Mouse (Mus musculus) spleen, adult 2 months (tissue): ENCODE measurements around the gene Os9.
"Not testable (repeated sequence)": the region's sequence is repeated elsewhere in the genome, so short reads cannot be mapped to it uniquely, and the experiment has no call there.

ENCODE experiments used
- CTCF ChIP-seq: fragments of 200-500 bp; IDR thresholded peaks from 2 replicates; pipeline ENCODE4 v1.5.1; 2011; ENCODE audit warnings: mild to moderate bottlenecking, inconsistent platforms; ENCODE audit not compliant: insufficient read depth, insufficient read length, insufficient replicate concordance; ENCODE audit errors: extremely low read depth
- POLR2A ChIP-seq: fragments of 200-500 bp; IDR thresholded peaks from 2 replicates; pipeline ENCODE4 v1.6.1; 2011; ENCODE audit warnings: low read depth, low read length, inconsistent platforms

DNA sequence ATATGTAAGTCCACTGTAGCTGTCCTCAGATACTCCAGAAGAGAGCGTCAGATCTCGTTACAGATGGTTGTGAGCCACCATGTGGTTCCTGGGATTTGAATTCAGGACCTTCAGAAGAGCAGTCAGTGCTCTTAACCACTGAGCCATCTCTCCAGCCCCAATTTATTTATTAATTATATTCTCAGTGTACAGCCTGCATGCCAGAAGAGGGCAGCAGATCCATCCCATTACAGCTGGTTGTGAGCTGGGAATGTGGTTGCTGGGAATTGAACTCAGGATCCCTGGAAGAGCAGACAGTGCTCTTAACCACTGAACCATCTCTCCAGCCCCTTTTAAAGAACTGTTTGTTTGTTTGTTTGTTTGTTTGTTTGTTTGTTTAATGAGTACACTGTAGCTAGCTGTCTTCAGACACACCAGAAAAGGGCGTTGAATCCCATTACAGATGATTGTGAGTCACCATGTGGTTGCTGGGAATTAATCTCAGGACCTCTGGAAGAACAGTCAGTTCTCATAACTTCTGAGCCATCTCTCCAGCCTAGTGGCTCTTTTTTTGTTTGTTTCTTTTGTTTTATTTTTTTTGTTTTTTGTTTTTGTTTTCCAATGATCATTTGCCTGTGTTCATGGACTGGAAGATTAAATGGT is 13.6 kb upstream of the Os9 start:
- TF ChIP-seq POLR2A: not testable (repeated sequence)
- TF ChIP-seq CTCF: peak; percentile 22; the same call in 1 of the 2 replicates
